Mouse (Mus musculus) inflammation-experienced regulatory T-cells, adult 16 weeks (primary cell): ENCODE measurements around the gene Olfr1383. TPM values are rescaled to one million over a fixed set of nuclear protein-coding genes. Genes with fewer than 3 reads are reported as not detected.

Source experiments
- polyA plus RNA-seq: library from polyadenylated mRNA; unstranded; fragments of 100-300 nt; shearing (Covaris generic); gene quantifications from one replicate; pipeline ENCODE4 v1.2.1, GENCODE M21; 2017

Olfr1383 gene
- not detected for polyA plus RNA-seq

DNA sequence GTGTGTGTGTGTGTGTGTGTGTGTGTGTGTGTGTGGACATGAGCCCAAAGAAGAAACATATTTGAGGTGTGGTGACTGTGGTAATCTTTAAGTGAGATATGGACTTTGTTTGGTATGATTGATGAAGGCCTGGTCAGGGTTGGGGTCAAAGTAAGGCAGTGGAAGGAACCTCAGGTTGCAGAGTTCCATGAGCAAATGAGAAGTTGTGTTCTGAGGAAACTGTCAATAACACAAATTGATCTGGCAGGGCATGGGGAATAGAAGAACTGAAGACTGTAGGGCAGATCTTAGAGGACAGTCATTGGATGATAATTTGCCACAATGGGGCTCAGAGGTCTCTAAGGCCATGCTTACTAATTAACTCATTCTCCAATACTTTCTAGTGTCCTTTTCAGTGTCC is at the start of gene Olfr1383:
Gene Olfr1383 (plus strand): TSS at position 301 of the 400 bp plus-strand sequence.

DNA sequence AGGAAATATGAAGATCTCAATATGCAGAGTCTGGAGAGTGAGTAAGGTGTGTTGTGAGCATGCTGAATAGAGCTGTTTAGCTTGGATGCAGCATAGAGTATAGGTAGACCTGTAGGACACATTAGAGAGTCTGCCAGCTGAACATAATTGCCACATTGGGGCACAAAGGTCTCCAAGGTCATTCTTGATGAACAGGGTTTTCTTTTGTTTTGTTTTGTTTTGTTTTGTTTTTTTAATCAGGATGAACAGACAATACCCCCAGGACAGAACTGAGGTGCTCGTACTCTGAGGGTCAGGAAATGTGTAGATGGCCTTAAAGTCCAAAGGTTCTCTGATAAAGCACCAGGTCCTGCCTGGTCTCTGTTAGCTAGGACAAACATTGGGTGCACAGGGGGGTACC is 30.7 kb upstream of the Olfr1383 start, which contains the start of gene Olfr1385:
Gene Olfr1385 (plus strand): TSS at position 301 of the 400 bp plus-strand sequence.

DNA sequence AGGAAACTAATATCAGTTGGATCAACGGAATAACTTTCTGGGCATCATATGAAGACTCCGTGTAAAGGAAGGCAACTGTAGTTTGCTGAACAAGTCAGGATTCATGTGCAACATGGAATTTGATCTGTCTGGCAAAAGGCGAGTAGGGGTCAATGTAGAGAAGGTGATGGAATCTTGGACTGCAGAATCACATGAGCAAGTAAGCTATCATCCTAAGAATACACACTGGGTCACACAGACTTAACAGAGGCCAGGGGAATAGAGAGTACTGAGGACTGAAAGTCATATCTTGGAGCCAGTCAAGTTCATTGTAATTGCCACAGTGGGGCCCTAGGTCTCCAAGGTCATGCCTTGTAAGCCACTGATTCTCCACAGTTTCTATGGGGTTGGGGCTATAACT is 8.5 kb downstream of the Olfr1383 start, which contains the start of gene Olfr1382:
Gene Olfr1382 (plus strand): TSS at position 301 of the 400 bp plus-strand sequence.

DNA sequence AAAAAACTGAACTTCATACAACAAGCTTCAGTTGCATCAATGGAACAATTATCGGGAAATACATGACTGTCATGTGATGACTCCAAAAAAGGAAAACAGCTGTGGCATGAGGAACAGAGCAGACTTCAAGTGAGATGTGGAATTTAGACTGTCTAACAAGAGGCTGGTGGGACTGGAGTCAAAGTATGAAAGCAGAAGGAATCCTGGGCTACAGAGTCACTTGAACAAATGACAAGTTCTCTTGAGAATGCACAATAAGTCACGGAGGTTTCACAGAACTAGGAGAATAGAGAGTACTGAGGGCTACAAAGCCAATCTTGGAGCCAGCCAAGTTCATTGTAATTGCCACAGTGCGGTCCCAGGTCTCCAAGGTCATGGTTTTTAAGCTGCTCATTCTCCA is 23.7 kb downstream of the Olfr1383 start, which contains the start of gene Olfr1381:
Gene Olfr1381 (plus strand): TSS at position 301 of the 400 bp plus-strand sequence.

DNA sequence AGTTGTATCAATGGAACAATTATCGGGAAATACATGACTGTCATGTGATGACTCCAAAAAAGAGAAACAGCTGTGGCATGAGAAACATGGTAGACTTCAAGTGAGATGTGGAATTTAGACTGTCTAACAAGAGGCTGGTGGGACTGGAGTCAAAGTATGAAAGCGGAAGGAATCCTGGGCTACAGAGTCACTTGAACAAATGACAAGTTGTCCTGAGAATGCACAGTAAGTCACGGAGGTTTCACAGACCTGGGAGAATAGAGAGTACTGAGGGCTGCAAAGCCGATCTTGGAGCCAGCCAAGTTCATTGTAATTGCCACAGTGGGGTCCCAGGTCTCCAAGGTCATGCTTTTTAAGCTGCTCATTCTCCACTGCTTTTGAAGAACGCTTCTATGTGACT is 37.1 kb downstream of the Olfr1383 start, which contains the start of gene Olfr1380:
Gene Olfr1380 (plus strand): TSS at position 301 of the 400 bp plus-strand sequence.

Other genes with a start within 250 kb of the Olfr1383 start
- not detected for gene Olfr1393, start 241.3 kb upstream of the Olfr1383 start, polyA plus RNA-seq
- gene Olfr1392, start 234.4 kb upstream of the Olfr1383 start, polyA plus RNA-seq, result not detected
- gene Olfr10, start 214.9 kb upstream of the Olfr1383 start, polyA plus RNA-seq, result not detected
- not detected for gene Olfr1391, start 196.9 kb upstream of the Olfr1383 start, polyA plus RNA-seq
- not detected for gene Olfr1390, start 184.5 kb upstream of the Olfr1383 start, polyA plus RNA-seq
- gene Olfr1389, start 96.6 kb upstream of the Olfr1383 start, polyA plus RNA-seq, result not detected
- gene Olfr1388, start 83.0 kb upstream of the Olfr1383 start, polyA plus RNA-seq, result 0.10 TPM
- gene Olfr1387, start 64.3 kb upstream of the Olfr1383 start, polyA plus RNA-seq, result not detected
- gene Olfr1386, start 54.6 kb upstream of the Olfr1383 start, polyA plus RNA-seq, result not detected
- 0.09 TPM for gene Olfr1385, start 30.6 kb upstream of the Olfr1383 start, polyA plus RNA-seq
- not detected for gene Olfr1384, start 12.9 kb upstream of the Olfr1383 start, polyA plus RNA-seq
- not detected for gene Olfr1382, start 8.6 kb downstream of the Olfr1383 start, polyA plus RNA-seq
- gene Olfr1381, start 23.8 kb downstream of the Olfr1383 start, polyA plus RNA-seq, result 0.07 TPM
- not detected for gene Olfr1380, start 37.2 kb downstream of the Olfr1383 start, polyA plus RNA-seq
- gene Flt4, start 89.6 kb downstream of the Olfr1383 start, polyA plus RNA-seq, result not detected
- gene Scgb3a1, start 144.0 kb downstream of the Olfr1383 start, polyA plus RNA-seq, result not detected
- gene Cnot6, start 193.1 kb downstream of the Olfr1383 start, polyA plus RNA-seq, result 14.4 TPM